Mouse (Mus musculus): ENCODE results near the gene Mbnl1.
"Not testable (repeated sequence)": the region's sequence is repeated elsewhere in the genome, so short reads cannot be mapped to it uniquely, and the experiment has no call there.

Gene Mbnl1

DNA sequence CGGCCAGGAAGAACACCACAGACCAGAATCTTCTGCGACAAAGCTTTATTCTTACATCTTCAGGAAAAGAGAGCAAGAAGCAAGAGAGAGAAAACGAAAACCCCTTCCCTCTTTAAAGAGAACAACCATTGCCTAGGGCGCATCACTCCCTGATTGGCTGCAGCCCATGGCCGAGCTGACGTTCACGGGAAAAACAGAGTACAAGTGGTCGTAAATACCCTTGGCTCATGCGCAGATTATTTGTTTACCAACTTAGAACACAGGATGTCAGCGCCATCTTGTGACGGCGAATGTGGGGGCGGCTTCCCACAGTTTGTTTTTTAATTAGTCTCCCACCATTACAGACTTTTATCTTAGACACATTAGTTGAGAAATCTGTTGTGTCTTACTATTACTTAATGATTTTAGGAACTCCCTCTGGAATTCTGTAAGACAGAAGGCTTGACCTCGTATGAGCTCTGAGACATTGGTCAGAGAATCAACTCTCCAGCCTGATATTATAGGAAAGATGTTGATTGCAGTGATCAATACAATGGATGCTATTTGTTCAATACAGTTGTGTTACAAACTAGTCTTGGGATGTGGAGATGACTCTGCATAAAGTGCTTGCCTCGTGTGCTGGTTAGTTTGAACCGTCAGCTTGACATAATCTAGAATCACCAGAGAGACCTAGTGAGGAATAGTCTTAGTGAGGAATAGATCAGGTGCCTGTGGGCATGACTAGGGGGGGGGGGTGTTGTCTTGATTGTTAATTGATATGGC, 22.3 kb downstream of the Mbnl1 start:
- not testable (repeated sequence) for DNase-seq (ENCODE audit: low read depth)

DNA sequence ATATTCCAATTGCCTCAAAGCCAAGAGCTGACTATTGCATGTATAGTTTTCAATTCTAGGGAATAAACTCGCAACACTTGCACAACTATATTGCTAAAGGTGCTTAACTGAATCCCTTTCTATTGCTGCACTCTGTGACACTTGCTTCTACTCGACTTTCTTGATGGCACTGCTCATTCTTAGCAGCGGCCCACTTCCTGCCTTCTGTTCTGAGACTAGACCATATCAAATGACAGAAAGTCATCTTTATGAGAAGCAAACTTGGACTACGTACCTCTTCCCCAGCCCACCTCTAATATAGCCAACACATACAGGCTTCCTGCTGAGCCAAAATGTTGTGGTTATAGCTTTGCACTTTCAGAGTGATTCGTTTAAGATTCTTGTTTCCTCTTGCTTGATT, 23.6 kb downstream of the Mbnl1 start:
- DNase-seq (ENCODE audit: low read depth): no peak

DNA sequence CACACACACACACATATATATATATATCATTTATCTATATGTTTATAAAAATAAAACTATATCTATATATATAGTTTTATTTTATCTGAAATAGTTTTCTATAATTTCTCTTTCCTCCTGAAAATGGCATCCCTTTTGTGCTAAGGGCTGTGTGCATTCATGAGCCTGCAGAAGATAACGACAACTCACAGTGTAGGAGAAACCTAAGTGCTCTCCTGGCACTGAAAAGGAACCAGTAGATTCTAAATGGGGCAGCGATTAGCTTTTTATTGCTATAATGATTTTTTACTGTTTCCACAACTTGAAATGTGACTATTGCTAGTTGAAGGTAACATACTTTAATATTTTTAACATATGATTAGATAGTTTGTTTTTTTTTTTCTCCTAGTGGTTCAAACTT, 25.5 kb downstream of the Mbnl1 start:
- no peak for DNase-seq (ENCODE audit: low read depth)

DNA sequence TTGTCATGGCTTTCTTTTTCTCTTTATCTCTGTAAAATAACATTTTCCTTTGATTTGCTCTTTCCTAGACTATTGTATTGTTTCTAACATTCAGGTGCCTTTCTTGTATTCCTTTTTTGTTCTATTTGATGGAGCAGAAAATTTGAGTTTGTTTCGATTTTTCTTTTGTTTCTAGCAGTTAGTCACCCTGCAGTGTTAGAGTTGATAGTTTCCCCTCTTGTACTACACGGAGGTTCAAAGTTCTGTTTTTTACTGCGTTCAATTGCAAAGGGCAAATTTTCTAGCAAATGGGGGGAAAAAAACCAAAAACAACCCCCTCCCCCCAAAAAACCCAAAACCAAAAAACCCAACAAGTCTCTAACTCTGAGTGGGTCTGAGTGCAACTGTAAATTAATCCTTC, 26.0 kb downstream of the Mbnl1 start:
- no peak for DNase-seq (ENCODE audit: low read depth)

DNA sequence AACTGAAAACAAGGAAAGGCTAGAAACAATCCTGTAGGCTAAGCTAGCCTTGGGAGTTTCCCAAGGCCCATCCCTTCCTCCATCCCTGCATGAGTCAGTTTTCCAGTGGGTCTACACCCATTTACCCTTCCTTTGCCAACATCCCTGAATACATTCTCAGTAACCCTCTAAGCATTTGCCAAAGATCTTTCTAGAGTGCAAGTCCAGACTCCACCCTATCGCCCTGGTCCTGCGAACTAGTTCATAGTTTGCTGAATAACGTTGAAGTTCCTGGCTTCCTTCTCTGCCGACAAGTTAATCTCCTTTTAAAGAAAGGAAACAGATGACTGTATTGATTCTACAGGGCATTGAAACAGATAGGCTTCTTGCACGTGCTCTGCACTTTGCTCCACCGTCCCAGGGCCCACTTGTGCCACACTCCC, 26.5 kb downstream of the Mbnl1 start:
- DNase-seq (ENCODE audit: low read depth): peak; percentile 77

DNA sequence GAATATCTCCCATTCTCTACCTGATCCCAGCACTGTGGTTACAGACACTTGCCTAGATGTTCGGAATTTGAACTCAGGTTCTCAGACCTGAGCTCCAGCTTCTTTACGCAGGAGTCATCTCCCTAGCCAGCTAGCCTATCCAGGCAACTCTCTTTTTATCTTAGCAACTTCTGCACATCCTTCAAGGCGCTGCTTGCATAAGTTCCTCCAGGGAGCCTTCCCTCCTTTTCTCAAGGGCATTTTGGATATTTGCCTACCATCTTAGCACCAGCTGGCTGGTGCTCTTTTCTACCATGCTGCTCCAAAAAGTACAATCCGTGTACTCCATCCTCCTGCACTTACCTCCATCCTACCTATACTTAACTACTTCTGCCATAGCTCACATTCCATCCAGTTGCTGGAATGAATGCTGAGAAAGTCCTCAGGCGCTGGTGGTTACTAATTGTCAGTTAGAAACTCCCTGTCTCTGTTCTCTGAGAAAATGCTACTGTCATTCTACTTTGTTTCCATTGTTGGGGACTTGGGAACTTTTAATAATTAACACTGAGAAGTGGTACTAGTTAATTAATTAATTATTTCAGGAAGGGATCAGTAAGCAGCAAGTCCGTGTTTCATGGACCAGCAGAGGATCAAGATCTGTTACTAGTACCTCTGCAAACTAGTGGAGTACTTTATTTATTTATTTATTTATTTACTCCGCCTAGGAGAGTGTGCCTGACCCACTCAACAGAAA, 27.3 kb downstream of the Mbnl1 start:
- DNase-seq (ENCODE audit: low read depth): no peak

DNA sequence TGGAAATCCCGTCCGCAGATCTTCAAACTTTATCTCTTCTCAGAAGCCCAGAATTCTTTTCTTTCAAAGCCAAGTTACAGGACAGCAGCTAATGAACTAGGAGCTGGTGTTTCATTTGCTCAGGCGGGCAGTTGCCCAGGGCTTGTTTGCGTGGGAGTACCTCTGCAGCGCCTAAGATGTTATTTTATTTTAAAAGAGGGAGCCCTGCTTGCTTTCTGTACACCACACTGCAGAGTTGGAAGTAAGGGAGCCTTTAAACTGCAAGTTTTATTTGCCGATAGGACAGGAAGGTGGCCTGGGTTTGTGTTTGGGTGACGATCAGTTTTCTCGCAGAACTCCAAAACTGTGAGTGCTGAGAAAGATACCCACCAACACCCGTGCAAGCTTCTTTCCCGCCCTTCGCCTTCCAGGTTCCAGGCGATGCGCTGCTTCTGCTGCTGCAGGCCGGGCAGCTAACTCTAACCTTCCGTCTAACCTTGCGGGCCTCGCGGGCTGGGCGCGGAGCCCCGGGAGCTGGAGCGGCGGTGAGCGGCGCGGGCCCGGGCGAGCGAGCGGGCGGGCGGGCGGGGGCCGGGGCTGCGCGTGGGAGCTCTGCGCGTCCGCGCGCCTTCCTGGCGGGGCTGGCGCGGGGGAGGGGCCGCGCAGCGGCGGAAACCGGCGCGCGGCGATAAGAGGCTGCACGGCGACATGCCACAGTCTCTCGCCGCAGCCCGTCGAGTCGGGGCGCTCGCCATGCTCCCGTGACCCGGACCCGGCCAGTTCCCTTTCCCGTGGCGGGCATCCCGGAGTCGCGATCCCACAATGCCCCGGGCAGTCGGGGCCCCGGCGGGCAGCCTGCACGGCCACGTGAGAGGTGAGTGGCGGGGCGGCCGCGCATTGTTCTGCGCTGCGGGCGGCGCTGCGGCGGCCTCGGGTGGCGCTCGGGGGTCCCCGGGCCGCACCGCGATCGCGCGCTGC, 28.2 kb downstream of the Mbnl1 start:
- no peak for DNase-seq (ENCODE audit: low read depth)

DNA sequence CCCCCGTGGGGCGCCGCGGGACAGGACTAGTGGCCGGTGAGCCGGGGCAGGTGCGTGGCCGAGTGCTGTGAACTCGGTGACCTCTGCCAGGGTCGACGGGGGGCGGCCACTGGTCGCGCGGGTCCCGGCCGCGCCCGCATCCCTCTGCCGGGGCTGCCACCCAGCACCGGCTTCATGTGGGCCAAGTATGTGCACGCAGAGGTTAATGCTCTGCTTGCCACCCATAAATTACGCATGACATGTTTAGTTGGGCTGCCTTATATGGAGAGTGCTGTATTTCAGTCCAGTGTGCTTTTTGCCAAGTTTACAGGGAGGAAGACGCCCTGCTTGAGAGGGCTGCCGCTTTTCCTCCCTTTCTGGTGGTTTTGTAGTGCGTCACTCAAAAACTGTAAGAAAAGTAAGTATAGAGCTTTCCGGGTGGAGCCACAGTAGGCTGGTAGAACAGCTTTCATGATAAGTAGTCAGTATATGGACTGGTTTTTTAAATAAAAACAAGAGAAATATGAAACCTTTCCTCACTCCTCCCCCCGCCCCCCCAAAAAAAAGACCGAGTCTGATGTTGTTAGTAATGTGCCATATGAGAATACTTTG, 29.0 kb downstream of the Mbnl1 start:
- DNase-seq (ENCODE audit: low read depth): peak; percentile 78

DNA sequence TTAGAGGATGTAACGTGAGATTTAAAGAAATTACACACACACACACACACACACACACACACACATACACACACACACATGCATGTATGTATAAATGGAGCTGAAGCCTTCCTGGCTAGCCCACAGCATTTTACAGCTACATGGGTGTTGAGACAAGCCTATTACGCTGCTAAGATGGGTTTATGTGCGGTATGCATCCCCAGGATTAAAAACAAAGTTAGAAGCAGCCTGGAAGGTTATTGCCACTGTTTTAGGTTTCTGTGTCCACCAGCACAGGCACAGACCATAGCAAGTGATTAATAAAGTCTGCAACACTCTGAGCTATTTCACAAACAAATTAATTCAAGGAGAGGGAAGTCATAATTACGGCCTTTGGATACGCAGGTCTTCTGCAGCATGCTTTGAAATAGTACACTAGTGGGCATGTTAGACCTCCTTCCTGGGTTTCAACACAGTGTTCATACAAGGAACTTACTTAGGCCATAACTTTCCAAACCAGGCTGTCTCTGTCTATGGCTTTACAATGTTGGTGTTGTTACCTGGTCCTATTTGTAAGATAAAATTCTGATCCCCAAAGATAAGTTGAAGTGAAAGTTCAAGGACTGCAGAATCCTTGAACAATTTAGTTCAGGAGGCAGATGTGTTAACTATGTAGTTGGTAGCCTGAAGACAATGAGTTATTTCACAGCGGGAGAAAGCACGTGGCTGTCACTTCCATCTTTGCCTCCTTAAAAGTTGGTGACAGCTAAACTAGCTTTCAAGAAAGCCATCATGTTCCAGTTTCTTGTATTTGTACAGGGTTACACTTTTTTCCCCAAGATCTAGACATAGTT, 29.7 kb downstream of the Mbnl1 start:
- DNase-seq (ENCODE audit: low read depth): no peak

DNA sequence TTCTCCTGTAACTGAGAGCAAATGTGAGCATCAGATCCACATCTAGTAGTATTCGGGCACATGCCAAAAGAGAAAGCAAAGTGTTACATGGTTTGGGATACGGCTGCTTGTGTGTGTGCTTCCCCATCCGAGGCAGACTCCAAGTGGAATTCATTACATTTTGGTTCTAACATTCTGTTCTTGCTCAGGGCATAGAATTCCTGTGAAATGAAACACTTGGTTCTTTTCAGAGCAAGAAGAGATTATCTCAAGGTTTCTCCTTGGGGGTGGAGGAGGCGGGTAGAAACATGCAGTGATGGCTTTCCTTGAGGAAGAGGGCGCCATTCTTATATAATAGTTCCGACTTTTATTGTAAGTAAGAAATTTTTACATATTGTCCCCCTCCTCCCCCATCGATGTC, 30.6 kb downstream of the Mbnl1 start:
- no peak for DNase-seq (ENCODE audit: low read depth)

DNA sequence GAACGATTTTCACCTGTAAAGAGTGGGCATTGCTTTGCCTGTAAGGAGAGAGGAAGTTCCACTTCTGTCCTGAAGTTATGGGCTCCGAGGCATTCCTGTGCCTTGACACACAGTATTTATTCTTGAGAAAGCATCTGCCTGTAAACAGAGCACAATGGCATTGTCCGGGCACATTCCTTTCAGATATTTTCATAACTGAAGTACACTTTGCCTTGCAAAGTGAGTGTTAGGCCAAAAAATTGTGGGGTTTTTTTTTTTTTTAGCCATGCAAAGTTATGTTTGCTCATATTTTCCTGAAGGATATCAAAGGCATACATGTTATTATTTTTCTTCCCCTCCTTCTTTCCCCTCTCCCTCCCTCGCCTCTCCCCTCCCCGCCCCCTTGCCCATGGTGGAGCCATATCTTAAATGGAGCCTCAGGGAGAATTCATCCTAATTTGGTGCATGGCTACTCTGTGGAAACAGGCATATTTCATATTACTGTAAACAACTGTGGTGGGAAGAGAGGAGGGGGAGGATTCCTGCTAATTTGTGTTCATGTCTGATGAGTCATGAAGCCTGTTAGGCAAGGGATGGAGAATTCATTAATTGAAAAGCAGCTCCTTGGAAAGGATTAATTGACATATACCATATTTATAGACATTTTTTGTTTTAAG, 32.3 kb downstream of the Mbnl1 start:
- no peak for DNase-seq (ENCODE audit: low read depth)

DNA sequence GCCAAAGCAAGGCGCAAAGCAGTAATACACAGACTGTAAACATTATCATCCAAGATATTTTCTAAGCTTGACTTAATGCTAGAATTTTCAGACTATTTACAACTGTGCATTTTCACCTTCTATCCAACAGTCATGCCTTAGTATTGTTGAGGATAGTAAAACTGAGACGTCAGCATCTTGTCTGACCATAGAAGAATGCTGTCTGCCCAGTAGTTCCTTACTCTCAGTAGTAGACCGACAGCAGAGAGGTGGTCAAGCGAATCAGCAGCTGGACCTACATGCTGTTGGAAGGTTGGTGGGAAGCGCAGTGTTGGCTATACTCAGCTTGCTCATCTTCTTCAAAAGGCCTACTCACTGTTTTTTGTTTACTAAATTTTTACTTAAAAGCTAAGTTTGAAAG, 34.2 kb downstream of the Mbnl1 start:
- no peak for DNase-seq (ENCODE audit: low read depth)

DNA sequence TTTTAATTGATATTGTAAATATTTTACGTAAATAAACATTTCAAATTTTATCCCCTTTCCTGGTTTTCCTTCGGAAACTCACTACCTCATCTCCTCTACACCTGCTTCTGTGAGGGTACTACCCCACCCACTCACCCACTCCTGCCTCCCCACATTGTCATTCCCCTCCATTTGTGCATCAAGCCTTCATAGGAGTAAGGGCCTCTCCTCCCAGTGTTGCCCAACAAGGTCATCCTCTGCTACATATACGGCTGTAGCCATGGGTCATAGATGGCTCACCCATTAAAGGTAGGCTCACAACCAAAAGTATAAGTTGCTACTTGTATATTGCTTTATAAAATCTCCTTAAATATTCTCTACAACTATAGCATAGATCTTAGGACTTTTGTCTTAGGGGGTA, 34.9 kb downstream of the Mbnl1 start:
- no peak for DNase-seq (ENCODE audit: low read depth)

DNA sequence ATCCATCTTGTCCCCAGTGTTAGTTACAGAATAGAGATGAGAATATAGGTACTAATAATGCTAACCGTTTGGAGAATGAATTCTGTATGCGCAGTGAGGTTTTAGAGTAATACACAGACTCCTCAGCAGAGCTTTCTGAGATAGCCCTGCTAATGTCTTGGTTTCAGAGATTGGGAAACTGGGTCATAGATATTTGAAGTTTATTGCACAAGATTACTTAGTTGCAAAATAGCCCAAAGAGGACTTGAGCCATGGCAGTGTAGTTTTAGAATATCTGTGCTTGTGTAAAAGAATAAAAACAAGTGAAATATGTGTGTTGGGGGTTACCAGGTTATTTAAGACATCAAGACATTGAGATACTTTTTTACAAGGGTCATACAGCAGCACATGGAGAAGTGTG, 35.3 kb downstream of the Mbnl1 start:
- DNase-seq (ENCODE audit: low read depth): no peak

DNA sequence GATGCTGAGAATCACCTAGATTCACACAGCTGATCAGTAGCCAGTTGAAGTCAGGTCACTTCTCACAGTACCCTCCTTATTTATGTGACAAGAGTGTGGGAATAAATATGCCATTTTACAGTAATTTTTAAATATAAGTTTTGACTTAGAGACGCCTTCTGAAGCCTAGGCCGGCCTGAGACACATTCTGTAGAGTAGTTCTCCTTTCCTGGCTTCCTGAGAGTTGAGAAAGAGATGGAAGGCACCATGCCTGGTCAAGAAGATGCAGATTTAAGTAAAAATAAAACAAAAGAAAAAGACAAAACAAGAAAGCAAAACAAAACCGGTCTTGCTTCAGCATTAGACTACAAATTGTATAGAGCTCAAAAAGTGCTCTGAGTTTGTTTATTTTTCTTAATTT, 38.6 kb downstream of the Mbnl1 start:
- no peak for DNase-seq (ENCODE audit: low read depth)

DNA sequence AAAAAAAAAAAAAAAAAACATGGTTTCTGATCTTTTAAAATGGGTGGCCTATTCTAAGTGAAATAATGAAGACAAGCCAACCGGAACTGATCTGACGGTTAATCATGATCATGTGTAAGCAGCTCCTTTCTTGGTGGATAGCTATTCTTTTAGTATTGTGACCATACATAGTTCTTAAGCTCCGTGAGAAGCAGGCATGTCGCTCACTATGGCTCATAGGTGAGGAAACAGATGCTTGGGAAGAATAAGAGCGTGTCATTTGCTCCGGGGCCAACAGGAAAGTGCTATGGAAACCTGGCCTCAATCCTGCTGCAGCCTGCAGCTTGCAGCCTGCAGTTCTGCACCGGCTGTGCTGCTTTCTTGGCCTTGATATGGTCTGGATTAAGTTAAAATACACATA, 40.7 kb downstream of the Mbnl1 start:
- no peak for DNase-seq (ENCODE audit: low read depth)

DNA sequence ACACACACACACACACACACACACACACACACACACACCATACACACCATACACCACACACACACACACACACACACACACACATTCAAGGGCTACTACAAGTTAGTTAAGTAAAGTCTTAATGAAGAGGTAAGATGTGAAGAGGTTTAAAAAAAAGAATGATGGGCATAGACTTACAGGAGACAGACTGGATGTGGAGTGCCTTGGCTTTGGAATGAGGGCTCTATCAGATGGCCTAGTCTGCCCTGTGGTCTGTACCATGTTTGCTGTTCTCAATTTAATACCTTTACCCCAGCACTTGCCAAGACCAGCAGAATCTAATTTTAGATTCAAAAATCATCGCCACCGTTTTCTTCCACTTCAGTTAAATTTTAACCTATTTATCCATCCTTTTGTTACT, 41.1 kb downstream of the Mbnl1 start:
- DNase-seq (ENCODE audit: low read depth): no peak

DNA sequence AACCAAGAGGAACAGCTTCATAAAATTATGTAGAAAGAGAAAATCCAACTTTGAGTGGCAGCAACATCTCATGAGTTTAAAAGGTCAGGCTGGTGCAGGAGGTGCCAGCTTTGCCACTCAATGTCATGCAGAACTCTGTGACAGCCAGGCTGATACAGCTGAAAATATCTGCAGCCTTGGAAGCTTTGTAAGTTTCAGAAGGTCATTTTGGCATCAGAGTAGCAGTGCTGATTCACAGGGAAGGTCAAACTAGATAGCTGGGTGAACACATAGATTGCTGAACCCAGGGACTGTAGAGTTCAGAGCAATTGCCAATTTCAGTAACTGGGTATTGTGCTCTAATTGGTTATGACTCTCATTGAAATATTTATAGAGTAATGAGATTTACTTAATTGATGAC, 42.8 kb downstream of the Mbnl1 start:
- no peak for DNase-seq (ENCODE audit: low read depth)

DNA sequence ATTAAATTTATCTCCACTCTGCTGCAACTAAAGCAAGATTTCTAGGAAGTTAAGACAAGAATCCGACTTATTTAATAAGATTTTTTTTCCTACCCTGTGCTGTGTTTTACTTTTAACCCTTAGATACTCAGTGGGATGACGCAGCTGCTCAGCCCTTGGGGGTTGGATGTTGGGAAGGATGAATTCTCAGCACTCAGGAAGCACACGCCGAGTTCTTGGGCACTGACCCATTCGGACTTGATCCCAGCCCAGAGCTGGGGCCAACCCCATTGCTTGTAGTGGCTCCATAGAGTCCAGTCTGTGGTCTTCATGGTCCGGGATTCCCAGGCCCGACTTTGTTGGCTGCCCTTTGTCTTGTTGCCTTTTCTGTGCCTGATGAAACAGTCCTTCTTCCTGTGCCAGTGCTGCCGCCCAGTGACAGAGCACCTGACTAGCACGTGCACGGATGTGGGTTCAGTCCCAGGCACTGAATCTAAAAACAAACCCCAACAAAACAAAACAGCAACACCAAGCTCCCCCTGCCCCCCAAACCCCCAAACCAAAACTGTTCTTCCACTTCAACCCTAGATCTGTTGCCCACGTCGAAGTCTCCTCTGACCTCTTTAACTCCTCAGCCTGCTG, 43.5 kb downstream of the Mbnl1 start:
- DNase-seq (ENCODE audit: low read depth): peak; percentile 85

DNA sequence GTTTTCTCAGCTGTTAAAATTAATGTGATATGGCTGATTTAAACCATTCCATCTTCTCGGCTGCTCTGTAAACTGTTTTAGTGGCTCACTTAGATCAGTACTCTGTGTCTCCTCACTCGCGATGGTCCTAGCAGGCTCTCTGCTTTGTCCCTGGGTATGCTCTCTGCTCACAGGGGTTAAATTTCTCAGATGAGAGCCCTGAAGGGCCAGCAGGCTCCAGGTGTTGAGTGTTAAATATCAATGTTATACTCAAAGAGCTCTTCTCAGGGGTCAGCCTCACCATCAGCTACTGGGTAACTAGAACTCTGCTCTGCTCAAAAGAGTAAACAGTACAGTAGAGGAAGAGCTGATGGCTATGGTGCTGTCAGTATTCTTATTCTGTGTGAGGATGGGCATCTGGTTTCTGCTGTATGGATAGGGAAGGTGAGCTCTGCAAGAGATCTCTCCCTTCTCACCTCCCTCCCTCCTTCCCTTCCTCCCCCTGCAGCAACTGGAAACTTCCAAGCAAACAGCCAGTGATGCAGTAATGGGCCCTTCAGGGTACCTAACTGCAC, 44.7 kb downstream of the Mbnl1 start:
- no peak for DNase-seq (ENCODE audit: low read depth)

All from fibroblast of lung, adult 2 months (primary cell).